Mouse (Mus musculus) heart, embryonic 16.5 days (tissue): ENCODE measurements around the gene Celf2. TPM values are rescaled to one million over a fixed set of nuclear protein-coding genes. Genes with fewer than 3 reads are reported as not detected.

ENCODE experiments used
- ATAC-seq: fragments of 200-750 bp; cut with Nextera tagmentation; replicated peaks from 2 replicates; pipeline ENCODE4 v1.8.0; 2017; ENCODE audit warnings: moderate number of reproducible peaks; ENCODE audit not compliant: insufficient read depth, low FRiP score; ENCODE audit errors: extremely low read depth
- H3K27ac ChIP-seq: fragments of 300-500 bp; sonication (generic); 2 replicates; pipeline ENCODE4 v1.5.1; 2014; ENCODE audit warnings: mild to moderate bottlenecking, low read length, control low read depth, moderate library complexity
- H3K27me3 ChIP-seq: fragments of 300-500 bp; sonication (generic); 2 replicates; pipeline ENCODE4 v1.6.1; 2014; ENCODE audit warnings: low read length, mixed read lengths; ENCODE audit not compliant: control insufficient read depth, insufficient read depth
- H3K36me3 ChIP-seq: fragments of 300-500 bp; sonication (generic); 2 replicates; pipeline ENCODE4 v1.6.1; 2014; ENCODE audit not compliant: control insufficient read depth, insufficient read depth
- H3K4me1 ChIP-seq: fragments of 300-500 bp; sonication (generic); 2 replicates; pipeline ENCODE4 v1.6.1; 2014; ENCODE audit warnings: low read length, mixed read lengths; ENCODE audit not compliant: control insufficient read depth, insufficient read depth
- H3K4me2 ChIP-seq: fragments of 300-500 bp; sonication (generic); 2 replicates; pipeline ENCODE4 v1.6.1; 2014; ENCODE audit warnings: low read depth, mild to moderate bottlenecking, control low read depth, low read length
- H3K4me3 ChIP-seq: fragments of 300-500 bp; sonication (generic); 2 replicates; pipeline ENCODE4 v1.5.1; 2014; ENCODE audit warnings: mild to moderate bottlenecking, control low read depth, low read length
- H3K9ac ChIP-seq: fragments of 300-500 bp; sonication (generic); 2 replicates; pipeline ENCODE4 v1.6.1; 2014; ENCODE audit warnings: low read length, control low read depth
- H3K9me3 ChIP-seq: fragments of 300-500 bp; sonication (generic); replicated peaks from 2 replicates; pipeline ENCODE4 v1.6.1; 2016; ENCODE audit warnings: low read length; ENCODE audit not compliant: control insufficient read depth
- WGBS: fragments of 180-500 bp; shearing (Covaris S2); extraction: QIAGEN DNeasy Blood & Tissue Kit; methylation state at CpG from one replicate; pipeline ENCODE4 v1.1.7; 2014; 5-methylcytosine and 5-hydroxymethylcytosine counted together
- polyA plus RNA-seq: library from polyadenylated mRNA; unstranded; fragments of >200 nt; fragmentation: Nextera tagmentation; extraction: Ambion mirVana; gene quantifications from 2 replicates; pipeline ENCODE4 v1.2.1, GENCODE M21; 2015

Celf2 gene
- polyA plus RNA-seq, 1 experiment from 2014 or later, result 70.2 TPM

- ATAC-seq, result no peak
- Histone ChIP-seq H3K4me2 (no peak overlapping the region), H3K27me3 (no peaks in the 10 kb centered on the region), H3K36me3 (no peaks in the 10 kb centered on the region), H3K4me1 (no peaks in the 10 kb centered on the region), H3K9me3 (no peaks in the 10 kb centered on the region), H3K4me3 (no peak overlapping the region), H3K27ac (no peak overlapping the region), H3K9ac (no peak overlapping the region)
- 86% methylated on average over 3 of the region's 3 CpGs for WGBS
Measured at GRCm38 (mm10) chr2:6674401-6674800, 835.0 kb downstream of the Celf2 start.

DNA sequence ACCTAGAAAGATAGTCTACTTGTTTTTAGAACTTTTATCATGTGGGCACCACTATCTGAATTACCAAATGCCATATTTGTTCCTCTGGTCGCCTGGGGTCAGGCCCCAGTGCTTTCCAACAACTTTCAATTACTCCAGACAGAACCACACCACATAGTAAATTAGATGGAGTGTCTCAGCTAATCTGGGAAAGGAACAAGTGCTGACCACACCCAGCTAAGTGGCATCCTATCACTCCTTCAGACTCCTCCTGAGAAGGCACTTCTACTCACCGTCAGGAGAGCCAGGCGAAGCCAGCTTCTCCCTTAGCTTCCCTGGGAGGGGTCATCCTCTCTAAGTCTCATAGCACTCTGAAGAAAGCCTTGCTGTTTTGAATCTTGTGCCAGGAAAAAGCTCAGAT lies 835.9 kb downstream of the Celf2 start:
- no peaks in the 10 kb centered on the region for H3K9me3 ChIP-seq
- H3K36me3 ChIP-seq, result no peaks in the 10 kb centered on the region
- H3K4me2 ChIP-seq, result no peak overlapping the region
- 72% methylated on average over 3 of the region's 3 CpGs for WGBS
- H3K4me3 ChIP-seq, result no peak overlapping the region
- no peak for ATAC-seq
- no peaks in the 10 kb centered on the region for H3K4me1 ChIP-seq
- no peak overlapping the region for H3K9ac ChIP-seq
- H3K27me3 ChIP-seq, result no peaks in the 10 kb centered on the region
- no peak overlapping the region for H3K27ac ChIP-seq

DNA sequence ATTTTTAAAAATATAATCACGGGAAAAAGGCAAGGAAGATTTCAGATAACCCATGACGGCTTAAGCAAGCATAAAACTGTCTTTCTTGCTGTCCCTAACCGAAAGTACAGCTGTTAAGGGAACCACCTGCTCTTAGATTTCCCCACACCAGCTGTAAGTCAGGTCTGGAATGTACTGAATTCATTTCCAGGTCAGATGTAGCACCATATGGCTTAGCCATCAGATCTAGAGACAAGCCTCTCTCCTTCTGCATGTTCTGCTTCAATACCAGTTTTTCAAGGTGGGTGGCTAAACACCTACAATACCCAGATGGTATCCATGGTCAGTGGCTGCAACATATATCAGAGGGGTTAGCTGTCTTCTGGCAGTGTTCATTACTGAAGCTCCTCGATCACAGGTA lies 841.8 kb downstream of the Celf2 start:
- Histone ChIP-seq H3K27me3 (no peaks in the 10 kb centered on the region), H3K4me3 (no peak overlapping the region), H3K4me2 (no peak overlapping the region), H3K36me3 (no peaks in the 10 kb centered on the region), H3K9ac (no peak overlapping the region), H3K27ac (no peak overlapping the region), H3K9me3 (no peaks in the 10 kb centered on the region), H3K4me1 (no peaks in the 10 kb centered on the region)
- 75% methylated on average over 4 of the region's 4 CpGs for WGBS
- ATAC-seq, result no peak

DNA sequence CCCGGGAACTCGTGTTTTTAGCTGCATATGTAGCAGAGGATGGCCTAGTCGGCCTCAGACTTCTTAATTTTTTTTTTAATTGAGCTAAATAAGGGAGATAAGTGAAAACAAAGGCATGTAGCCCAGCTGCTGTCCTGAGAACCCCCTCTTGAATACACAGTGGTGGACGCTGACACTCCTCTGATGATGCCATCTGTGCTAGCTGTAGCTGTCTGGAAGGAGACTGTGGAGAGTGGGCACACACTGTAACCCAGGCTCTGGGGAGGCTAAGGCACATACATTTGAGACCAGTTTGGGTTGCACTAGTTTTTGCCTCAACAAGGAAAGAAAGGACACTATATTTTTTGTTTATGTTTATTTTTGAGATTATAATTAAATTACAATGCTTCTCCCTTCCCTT lies 849.5 kb downstream of the Celf2 start:
- 76% methylated on average over 4 of the region's 4 CpGs for WGBS
- no peak overlapping the region for H3K9ac ChIP-seq
- no peak for ATAC-seq

DNA sequence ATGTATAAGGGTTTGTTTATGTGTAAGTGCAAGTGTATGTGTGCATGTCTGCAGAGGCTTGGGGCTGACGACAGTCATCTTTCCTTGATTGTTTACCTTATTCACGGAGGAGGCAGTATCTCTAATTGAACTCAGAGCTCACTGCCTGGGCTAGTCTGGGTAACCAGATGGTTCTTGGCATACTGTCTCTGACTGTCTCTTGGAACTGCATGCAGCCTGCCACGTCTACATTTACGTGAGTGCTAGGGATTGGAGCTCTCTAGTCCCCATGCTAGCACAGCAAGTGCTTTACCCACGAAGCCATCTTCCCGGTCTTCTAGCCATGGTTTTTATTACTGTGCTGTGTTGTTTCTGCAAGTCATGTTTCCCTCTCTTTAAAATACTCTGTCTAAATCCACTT lies 855.6 kb downstream of the Celf2 start:
- Histone ChIP-seq H3K4me2 (no peak overlapping the region), H3K4me1 (peaks cover 10% of the 10 kb centered on the region), H3K36me3 (no peaks in the 10 kb centered on the region), H3K27ac (no peak overlapping the region), H3K9me3 (no peaks in the 10 kb centered on the region), H3K9ac (no peak overlapping the region), H3K4me3 (no peak overlapping the region), H3K27me3 (no peaks in the 10 kb centered on the region)
- 76% methylated on average over 6 of the region's 6 CpGs for WGBS
- ATAC-seq, result no peak

More for the DNA sequence above, 849.5 kb downstream of the Celf2 start:
- Histone ChIP-seq H3K36me3 (no peaks in the 10 kb centered on the region), H3K27me3 (no peaks in the 10 kb centered on the region), H3K27ac (no peak overlapping the region), H3K4me3 (no peak overlapping the region), H3K4me2 (no peak overlapping the region), H3K9me3 (no peaks in the 10 kb centered on the region), H3K4me1 (peaks cover 10% of the 10 kb centered on the region)

- Histone ChIP-seq H3K27me3 (no peaks in the 10 kb centered on the region), H3K36me3 (no peaks in the 10 kb centered on the region), H3K4me2 (no peak overlapping the region), H3K27ac (no peak overlapping the region), H3K4me1 (peaks cover 8% of the 10 kb centered on the region; the same call in 1 of the 2 replicates), H3K9me3 (no peaks in the 10 kb centered on the region), H3K4me3 (no peak overlapping the region), H3K9ac (no peak overlapping the region)
- no peak for ATAC-seq
- 72% methylated on average over 1 of the region's 1 CpGs for WGBS
Measured at GRCm38 (mm10) chr2:6651697-6652096, 857.7 kb downstream of the Celf2 start.

DNA sequence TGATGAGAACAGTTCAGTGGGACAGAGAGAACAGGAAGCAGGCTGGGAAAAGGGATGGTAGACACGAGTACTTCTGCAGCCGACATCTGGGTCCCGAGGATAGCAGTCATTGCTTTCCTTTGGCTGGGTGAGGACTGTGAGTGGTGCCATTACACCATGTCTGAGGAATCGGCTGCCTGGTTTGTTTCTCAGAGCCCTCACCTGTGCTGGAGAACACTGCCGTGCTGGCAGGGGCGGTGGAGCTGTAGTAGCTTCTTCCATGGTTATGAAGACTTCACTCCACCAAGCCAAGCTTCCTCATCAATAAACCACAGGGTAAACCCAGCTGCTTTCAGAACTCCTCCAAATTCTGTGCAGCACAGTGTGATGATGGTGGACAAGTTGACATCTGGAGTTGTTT lies 860.5 kb downstream of the Celf2 start:
- Histone ChIP-seq H3K4me2 (no peak overlapping the region), H3K36me3 (no peaks in the 10 kb centered on the region), H3K9ac (no peak overlapping the region), H3K4me1 (no peaks in the 10 kb centered on the region), H3K4me3 (no peak overlapping the region), H3K9me3 (no peaks in the 10 kb centered on the region), H3K27me3 (no peaks in the 10 kb centered on the region), H3K27ac (no peak overlapping the region)
- 84% methylated on average over 6 of the region's 6 CpGs for WGBS
- no peak for ATAC-seq

GRCm38 (mm10) chr2:6647028-6647427 lies 862.3 kb downstream of the Celf2 start:
- Histone ChIP-seq H3K27me3 (no peaks in the 10 kb centered on the region), H3K9me3 (no peaks in the 10 kb centered on the region), H3K36me3 (no peaks in the 10 kb centered on the region), H3K4me3 (no peak overlapping the region), H3K4me1 (peaks cover 2% of the 10 kb centered on the region; the same call in 1 of the 2 replicates), H3K4me2 (no peak overlapping the region), H3K9ac (no peak overlapping the region), H3K27ac (no peak overlapping the region)
- WGBS, result 91% methylated on average over 4 of the region's 4 CpGs
- ATAC-seq, result no peak

- Histone ChIP-seq H3K9ac (no peak overlapping the region), H3K4me1 (peaks cover 2% of the 10 kb centered on the region; the same call in 1 of the 2 replicates), H3K36me3 (no peaks in the 10 kb centered on the region), H3K27ac (no peak overlapping the region), H3K4me2 (no peak overlapping the region), H3K9me3 (no peaks in the 10 kb centered on the region), H3K4me3 (no peak overlapping the region), H3K27me3 (no peaks in the 10 kb centered on the region)
- WGBS, result 79% methylated on average over 3 of the region's 3 CpGs
- no peak for ATAC-seq
Measured at GRCm38 (mm10) chr2:6646325-6646724, 863.0 kb downstream of the Celf2 start.
